Mouse (Mus musculus) small intestine, adult 2 months (tissue): ENCODE data around the gene Tpi1.

Source experiments
- CTCF ChIP-seq: fragments of 200-500 bp; IDR thresholded peaks from 2 replicates; pipeline ENCODE4 v1.5.1; 2012; ENCODE audit warnings: low read depth, mild to moderate bottlenecking, control low read depth, inconsistent platforms, low read length, moderate library complexity, mixed read lengths; ENCODE audit not compliant: insufficient replicate concordance, insufficient read length; ENCODE audit errors: extremely low read depth
- POLR2A ChIP-seq: fragments of 200-500 bp; IDR thresholded peaks from 2 replicates; pipeline ENCODE4 v1.6.1; 2012; ENCODE audit warnings: low read depth, mild to moderate bottlenecking, control low read depth, inconsistent platforms, low read length, moderate library complexity

DNA sequence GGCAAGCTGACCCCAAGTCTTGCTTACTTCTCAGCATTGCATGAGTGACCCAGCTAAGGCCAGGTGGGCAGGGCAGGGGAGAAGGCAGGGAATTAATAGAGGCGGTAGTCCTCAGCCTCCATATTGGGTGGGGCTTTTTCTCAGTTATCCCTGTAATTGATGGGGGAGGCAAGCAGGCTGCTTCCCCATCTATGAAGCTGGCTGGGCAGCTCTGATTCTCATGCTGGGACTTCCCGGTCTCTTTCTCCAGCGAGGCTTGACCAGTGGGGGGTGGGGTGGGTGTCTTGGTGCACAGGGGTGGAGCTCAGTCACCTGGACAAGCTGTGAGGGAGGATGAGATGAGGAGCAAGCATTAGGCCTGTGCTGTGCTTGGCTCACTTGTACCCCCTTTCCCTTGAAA is 47.7 kb upstream of the Tpi1 start:
- TF ChIP-seq CTCF (no peak), POLR2A (no peak)
